Mouse (Mus musculus) erythroblast, embryonic 14.5 days (primary cell): Measurements from ENCODE around the gene Cep126. TPM values are rescaled to one million over a fixed set of nuclear protein-coding genes. Genes with fewer than 3 reads are reported as not detected.

Source experiments
- H3K27me3 ChIP-seq: 2 replicates; pipeline ENCODE4 v1.6.1; 2012; ENCODE audit warnings: inconsistent platforms; ENCODE audit not compliant: control insufficient read depth
- H3K36me3 ChIP-seq: 2 replicates; pipeline ENCODE4 v1.6.1; 2012; ENCODE audit warnings: mild to moderate bottlenecking, inconsistent platforms; ENCODE audit not compliant: control insufficient read depth
- H3K4me1 ChIP-seq: 2 replicates; pipeline ENCODE4 v1.6.1; 2012; ENCODE audit warnings: inconsistent platforms; ENCODE audit not compliant: control insufficient read depth
- H3K4me3 ChIP-seq: replicated peaks from 2 replicates; pipeline ENCODE3; 2012; ENCODE audit warnings: moderate library complexity, mild to moderate bottlenecking, inconsistent platforms
- H3K9me3 ChIP-seq: 2 replicates; pipeline ENCODE4 v1.6.1; 2012; ENCODE audit warnings: low read length, inconsistent platforms, mixed read lengths; ENCODE audit not compliant: control insufficient read depth
- GATA1 ChIP-seq: IDR thresholded peaks from 2 replicates; pipeline ENCODE4 v1.6.1; 2012; ENCODE audit warnings: low read length, inconsistent platforms, mixed read lengths
- TAL1 ChIP-seq: IDR thresholded peaks from 3 replicates; pipeline ENCODE4 v1.6.1; 2012; ENCODE audit warnings: low read length, inconsistent platforms, mixed read lengths
- polyA plus RNA-seq: library from polyadenylated mRNA; stranded (reverse); fragments of >175 nt; gene quantifications from 2 replicates; pipeline ENCODE4 v1.2.3, GENCODE M21; 2012

Cep126 gene
- polyA plus RNA-seq, 1 experiment: not detected

GRCm38 (mm10) chr9:8078882-8079281 lies 55.2 kb downstream of the Cep126 start:
- H3K4me1 ChIP-seq: no peaks in the 10 kb centered on the region
- TF ChIP-seq GATA1 (no peak), TAL1 (no peak)
- no peaks in the 10 kb centered on the region for H3K36me3 ChIP-seq
- no peaks in the 10 kb centered on the region for H3K9me3 ChIP-seq
- H3K4me3 ChIP-seq: no peak overlapping the region
- H3K27me3 ChIP-seq: no peaks in the 10 kb centered on the region

DNA sequence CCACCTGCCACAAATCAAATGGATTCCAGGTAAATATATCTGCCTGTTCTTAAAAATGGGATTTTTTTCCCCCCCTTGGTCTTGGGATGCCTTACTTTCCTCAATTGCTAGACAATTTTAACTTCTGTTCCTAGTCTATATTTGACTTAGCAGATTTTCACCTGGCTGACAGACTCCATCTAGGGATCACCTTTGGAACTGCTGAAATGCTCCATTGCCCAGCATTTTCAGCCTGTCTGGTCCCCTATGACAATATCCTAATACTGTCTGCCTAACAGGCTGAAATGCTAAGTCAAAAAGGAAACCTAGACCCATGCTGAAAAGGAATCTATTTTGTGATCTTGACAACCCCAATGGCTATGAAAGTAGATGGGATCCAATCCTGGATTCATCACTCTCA lies 59.7 kb downstream of the Cep126 start:
- H3K4me3 ChIP-seq: no peak overlapping the region
- TF ChIP-seq TAL1 (no peak), GATA1 (no peak)
- no peaks in the 10 kb centered on the region for H3K4me1 ChIP-seq
- no peaks in the 10 kb centered on the region for H3K36me3 ChIP-seq
- no peaks in the 10 kb centered on the region for H3K27me3 ChIP-seq
- no peaks in the 10 kb centered on the region for H3K9me3 ChIP-seq

GRCm38 (mm10) chr9:8073203-8073755 lies 60.8 kb downstream of the Cep126 start:
- no peaks in the 10 kb centered on the region for H3K27me3 ChIP-seq
- H3K4me1 ChIP-seq: no peaks in the 10 kb centered on the region
- TF ChIP-seq TAL1 (no peak), GATA1 (no peak)
- no peaks in the 10 kb centered on the region for H3K36me3 ChIP-seq
- H3K9me3 ChIP-seq: no peaks in the 10 kb centered on the region
- H3K4me3 ChIP-seq: no peak overlapping the region

DNA sequence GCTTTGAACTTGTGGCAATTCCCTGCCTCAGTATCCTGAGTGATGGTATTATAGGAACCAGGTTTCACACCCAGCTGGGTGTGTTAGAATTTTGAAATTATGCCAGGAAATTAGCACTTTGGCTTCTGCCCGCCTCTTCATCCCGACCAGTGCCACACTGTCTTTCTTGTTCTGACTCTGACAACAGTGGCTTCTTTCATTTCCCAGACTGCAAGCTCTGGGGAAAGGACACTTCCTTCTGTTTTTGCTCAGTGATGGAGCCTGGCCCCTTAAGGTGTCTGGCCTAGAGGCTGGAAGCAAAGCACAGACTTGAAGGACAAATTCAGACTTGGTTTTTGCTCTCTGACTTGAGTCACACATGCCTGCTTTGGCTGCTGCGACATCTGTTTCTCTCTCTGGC lies 74.5 kb downstream of the Cep126 start:
- H3K4me3 ChIP-seq: no peak overlapping the region
- H3K27me3 ChIP-seq: no peaks in the 10 kb centered on the region
- no peak for TF ChIP-seq GATA1
- no peak for TF ChIP-seq TAL1
- H3K4me1 ChIP-seq: no peaks in the 10 kb centered on the region
- H3K36me3 ChIP-seq: no peaks in the 10 kb centered on the region
- H3K9me3 ChIP-seq: no peaks in the 10 kb centered on the region

DNA sequence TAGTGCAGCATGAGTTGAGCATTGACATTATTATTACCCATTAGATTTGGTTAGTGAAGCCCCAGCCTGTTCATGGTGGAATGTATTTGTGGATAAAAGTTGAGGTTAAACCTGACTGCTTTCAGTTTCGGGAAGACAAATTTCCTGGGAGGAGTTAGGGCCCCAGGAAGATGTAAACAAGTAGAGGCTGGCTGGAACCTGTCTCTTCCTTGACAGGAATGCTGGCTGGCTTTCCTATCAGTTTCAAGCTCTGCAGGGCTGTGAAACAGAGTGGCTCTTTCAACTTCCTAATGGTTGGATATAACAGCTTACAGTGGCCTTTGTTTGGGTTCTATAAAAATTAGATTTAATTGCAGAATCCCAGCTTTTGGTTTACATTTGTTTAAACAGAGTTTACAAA lies 79.3 kb downstream of the Cep126 start:
- TF ChIP-seq GATA1: no peak
- no peak for TF ChIP-seq TAL1
- H3K4me3 ChIP-seq: no peak overlapping the region
- H3K27me3 ChIP-seq: no peaks in the 10 kb centered on the region
- H3K9me3 ChIP-seq: no peaks in the 10 kb centered on the region
- no peaks in the 10 kb centered on the region for H3K36me3 ChIP-seq
- no peaks in the 10 kb centered on the region for H3K4me1 ChIP-seq

GRCm38 (mm10) chr9:8043044-8043387 lies 91.1 kb downstream of the Cep126 start:
- H3K36me3 ChIP-seq: no peaks in the 10 kb centered on the region
- peak overlapping the region; percentile 81 for H3K4me3 ChIP-seq
- H3K27me3 ChIP-seq: no peaks in the 10 kb centered on the region
- TF ChIP-seq TAL1 (no peak), GATA1 (no peak)
- peaks cover 24% of the 10 kb centered on the region for H3K4me1 ChIP-seq
- no peaks in the 10 kb centered on the region for H3K9me3 ChIP-seq

- Histone ChIP-seq H3K4me1 (peaks cover 24% of the 10 kb centered on the region), H3K9me3 (no peaks in the 10 kb centered on the region), H3K36me3 (no peaks in the 10 kb centered on the region), H3K4me3 (peak within 1 kb of the TSS; percentile 81), H3K27me3 (no peaks in the 10 kb centered on the region)
- TF ChIP-seq TAL1: no peak
- TF ChIP-seq GATA1: no peak
These were observed 91.6 kb downstream of the Cep126 start, which contains the start of gene Cfap300 for GRCm38 (mm10) chr9:8042338-8043043. TSS of gene Cfap300 (minus strand) at chr9:8042823.

GRCm38 (mm10) chr9:8035546-8035945 lies 98.5 kb downstream of the Cep126 start:
- TF ChIP-seq GATA1 (no peak), TAL1 (no peak)
- Histone ChIP-seq H3K4me1 (peaks cover 13% of the 10 kb centered on the region), H3K9me3 (no peaks in the 10 kb centered on the region)

GRCm38 (mm10) chr9:8035091-8035490 lies 99.0 kb downstream of the Cep126 start:
- no peaks in the 10 kb centered on the region for H3K9me3 ChIP-seq
- H3K27me3 ChIP-seq: no peaks in the 10 kb centered on the region
- TF ChIP-seq TAL1 (no peak), GATA1 (no peak)
- H3K4me3 ChIP-seq: no peak overlapping the region
- H3K4me1 ChIP-seq: peaks cover 13% of the 10 kb centered on the region
- no peaks in the 10 kb centered on the region for H3K36me3 ChIP-seq

More at GRCm38 (mm10) chr9:8035546-8035945, 98.5 kb downstream of the Cep126 start:
- Histone ChIP-seq H3K36me3 (no peaks in the 10 kb centered on the region), H3K4me3 (no peak overlapping the region), H3K27me3 (no peaks in the 10 kb centered on the region)

- Histone ChIP-seq H3K36me3 (no peaks in the 10 kb centered on the region), H3K4me1 (peaks cover 4% of the 10 kb centered on the region), H3K4me3 (no peak overlapping the region), H3K9me3 (no peaks in the 10 kb centered on the region), H3K27me3 (no peaks in the 10 kb centered on the region)
- TF ChIP-seq GATA1 (no peak), TAL1 (no peak)
These were observed 100.0 kb downstream of the Cep126 start for GRCm38 (mm10) chr9:8034143-8034542.
